Mouse (Mus musculus): ENCODE measurements around the gene Tpbgl.

Gene Tpbgl

GRCm38 (mm10) chr7:99626376-99627270, at the start of gene Tpbgl:
Gene Tpbgl, minus strand, starts transcription at chr7:99627103.
- in situ Hi-C loops (cut with MboI; ENCODE audit: unreplicated experiment in 2 of 2), result no loop called here

- in situ Hi-C loops (cut with MboI; ENCODE audit: unreplicated experiment in 2 of 2), result no loop called here
Observed at GRCm38 (mm10) chr7:99674890-99675289, 48.0 kb upstream of the Tpbgl start.

- in situ Hi-C loops (cut with MboI; ENCODE audit: unreplicated experiment in 2 of 2), result no loop called here
Observed at GRCm38 (mm10) chr7:99674209-99674608, 47.3 kb upstream of the Tpbgl start.

GRCm38 (mm10) chr7:99673188-99673587, 46.3 kb upstream of the Tpbgl start:
- in situ Hi-C loops (cut with MboI; ENCODE audit: unreplicated experiment in 2 of 2), result no loop called here

GRCm38 (mm10) chr7:99671544-99672435, 44.9 kb upstream of the Tpbgl start:
- in situ Hi-C loops (cut with MboI; ENCODE audit: unreplicated experiment in 2 of 2), result no loop called here

GRCm38 (mm10) chr7:99670915-99671314, 44.0 kb upstream of the Tpbgl start:
- in situ Hi-C loops (cut with MboI; ENCODE audit: unreplicated experiment in 2 of 2), result no loop called here

GRCm38 (mm10) chr7:99668802-99669201, 41.9 kb upstream of the Tpbgl start:
- in situ Hi-C loops (cut with MboI; ENCODE audit: unreplicated experiment in 2 of 2), result no loop called here

- in situ Hi-C loops (cut with MboI; ENCODE audit: unreplicated experiment in 2 of 2), result no loop called here
Observed at GRCm38 (mm10) chr7:99667096-99667495, 40.2 kb upstream of the Tpbgl start.

- in situ Hi-C loops (cut with MboI; ENCODE audit: unreplicated experiment in 2 of 2), result no loop called here
Observed at GRCm38 (mm10) chr7:99665731-99666452, 39.0 kb upstream of the Tpbgl start.

GRCm38 (mm10) chr7:99664571-99665485, 37.9 kb upstream of the Tpbgl start:
- in situ Hi-C loops (cut with MboI; ENCODE audit: unreplicated experiment in 2 of 2), result loop anchor here (5.0 kb wide), 4 partner anchors 42 to 212 kb away; partner anchors contain the start of gene Slco2b1 (in 1 of the 2)

GRCm38 (mm10) chr7:99663507-99664220, 36.8 kb upstream of the Tpbgl start:
- in situ Hi-C loops (cut with MboI; ENCODE audit: unreplicated experiment in 2 of 2), result loop anchor here (5.0 kb wide), 4 partner anchors 44 to 214 kb away; partner anchors contain the start of gene Slco2b1 (in 1 of the 2)

GRCm38 (mm10) chr7:99662311-99662710, 35.4 kb upstream of the Tpbgl start:
- in situ Hi-C loops (cut with MboI; ENCODE audit: unreplicated experiment in 2 of 2), result loop anchor here (5.0 kb wide), 4 partner anchors 45 to 215 kb away; partner anchors contain the start of gene Slco2b1 (in 1 of the 2)

GRCm38 (mm10) chr7:99661571-99662230, 34.8 kb upstream of the Tpbgl start:
- in situ Hi-C loops (cut with MboI; ENCODE audit: unreplicated experiment in 2 of 2), result loop anchor here (5.0 kb wide), 4 partner anchors 46 to 216 kb away; partner anchors contain the start of gene Slco2b1 (in 1 of the 2)

GRCm38 (mm10) chr7:99661071-99661470, 34.2 kb upstream of the Tpbgl start:
- in situ Hi-C loops (cut with MboI; ENCODE audit: unreplicated experiment in 2 of 2), result loop anchor here (5.0 kb wide), 4 partner anchors 46 to 216 kb away; partner anchors contain the start of gene Slco2b1 (in 1 of the 2)

- in situ Hi-C loops (cut with MboI; ENCODE audit: unreplicated experiment in 2 of 2), result loop anchor here (5.0 kb wide), 5 partner anchors 37 to 218 kb away; partner anchors contain the start of gene Slco2b1 (in 1 of the 2)
Observed at GRCm38 (mm10) chr7:99659379-99660029, 32.6 kb upstream of the Tpbgl start.

GRCm38 (mm10) chr7:99654244-99654643, 27.3 kb upstream of the Tpbgl start:
- in situ Hi-C loops (cut with MboI; ENCODE audit: unreplicated experiment in 2 of 2), result no loop called here

- in situ Hi-C loops (cut with MboI; ENCODE audit: unreplicated experiment in 2 of 2), result no loop called here
Observed at GRCm38 (mm10) chr7:99649585-99649984, 22.7 kb upstream of the Tpbgl start.

Measured in v-Abl transformed pro-B cells (cell line).